Mouse (Mus musculus) left cerebral cortex, postnatal 4 days (tissue): ENCODE data around the gene Dennd1c. TPM values are rescaled to one million over a fixed set of nuclear protein-coding genes. Genes with fewer than 3 reads are reported as not detected.
"Not testable (repeated sequence)": the region's sequence is repeated elsewhere in the genome, so short reads cannot be mapped to it uniquely, and the experiment has no call there.

ENCODE experiments used
- DNase-seq: peaks from one replicate; pipeline ENCODE4 v3.0.0-alpha.2; 2022
- intact Hi-C: fragments of 180-260 bp; cut with DNase I; formaldehyde crosslinking; loops from one replicate; pipeline ENCODE4 v1.15.1; 2025
- total RNA-seq, 2 experiments: library from RNA; stranded (reverse); gene quantifications; 2 replicates each; pipeline ENCODE4 v1.2.3; 2021

Dennd1c gene
- total RNA-seq, 2 experiments from 2014 or later: 1.2 to 1.4 TPM

GRCm38 (mm10) chr17:57056246-57056645 is 22.1 kb downstream of the Dennd1c start:
- intact Hi-C loops: no loop called here

DNA sequence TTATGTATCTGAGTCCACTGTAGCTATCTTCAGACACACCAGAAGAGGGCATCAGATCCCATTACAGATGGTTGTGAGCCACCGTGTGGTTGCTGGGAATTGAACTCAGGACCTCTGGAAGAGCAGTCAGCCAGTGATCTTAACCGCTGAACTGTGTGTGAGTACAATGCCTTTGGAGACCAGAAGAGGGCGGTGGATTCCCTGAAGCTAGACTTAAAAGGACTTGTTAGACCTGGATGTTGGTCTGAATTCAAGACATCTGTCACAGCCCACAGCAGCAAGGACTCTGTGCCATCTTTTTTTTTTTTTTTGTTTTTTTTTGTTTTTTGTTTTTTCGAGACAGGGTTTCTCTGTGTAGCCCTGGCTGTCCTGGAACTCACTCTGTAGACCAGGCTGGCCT is 26.6 kb downstream of the Dennd1c start:
- DNase-seq, intact Hi-C loops: not testable (repeated sequence)

More at GRCm38 (mm10) chr17:57056246-57056645, 22.1 kb downstream of the Dennd1c start:
- DNase-seq: no peak

- intact Hi-C loops: no loop called here
- no peak for DNase-seq
Observed at GRCm38 (mm10) chr17:57048816-57049215, 29.5 kb downstream of the Dennd1c start.

- intact Hi-C loops: no loop called here
- peak; percentile 29 for DNase-seq
Observed at GRCm38 (mm10) chr17:57047406-57047805, 30.9 kb downstream of the Dennd1c start.

GRCm38 (mm10) chr17:57041554-57041953 is 36.8 kb downstream of the Dennd1c start, which contains the start of gene Slc25a41:
Gene Slc25a41 (minus strand): TSS chr17:57041654.
- no peak for DNase-seq
- intact Hi-C loops: no loop called here

GRCm38 (mm10) chr17:57038978-57039377 is 39.3 kb downstream of the Dennd1c start:
- intact Hi-C loops: no loop called here
- DNase-seq: no peak

DNA sequence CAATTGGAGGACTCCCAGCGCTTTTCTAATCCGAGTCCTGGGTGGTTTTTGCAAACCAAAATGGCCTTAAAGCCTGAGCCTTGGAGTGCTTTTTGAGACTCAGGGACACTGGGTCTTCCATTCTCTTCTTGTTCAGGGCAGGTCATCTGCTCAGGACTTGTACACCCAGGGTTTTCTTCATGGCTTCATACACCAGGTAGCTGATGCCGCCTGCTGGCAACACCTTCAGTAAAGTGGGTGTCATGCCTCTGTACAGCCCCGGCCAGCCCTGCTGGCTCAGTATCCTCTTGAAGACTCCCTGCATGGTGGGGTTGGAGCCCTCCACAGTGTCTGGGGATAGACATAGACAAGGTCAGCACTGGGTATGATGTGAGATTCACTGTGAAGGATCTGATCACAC is 45.5 kb downstream of the Dennd1c start:
- intact Hi-C loops: no loop called here

DNA sequence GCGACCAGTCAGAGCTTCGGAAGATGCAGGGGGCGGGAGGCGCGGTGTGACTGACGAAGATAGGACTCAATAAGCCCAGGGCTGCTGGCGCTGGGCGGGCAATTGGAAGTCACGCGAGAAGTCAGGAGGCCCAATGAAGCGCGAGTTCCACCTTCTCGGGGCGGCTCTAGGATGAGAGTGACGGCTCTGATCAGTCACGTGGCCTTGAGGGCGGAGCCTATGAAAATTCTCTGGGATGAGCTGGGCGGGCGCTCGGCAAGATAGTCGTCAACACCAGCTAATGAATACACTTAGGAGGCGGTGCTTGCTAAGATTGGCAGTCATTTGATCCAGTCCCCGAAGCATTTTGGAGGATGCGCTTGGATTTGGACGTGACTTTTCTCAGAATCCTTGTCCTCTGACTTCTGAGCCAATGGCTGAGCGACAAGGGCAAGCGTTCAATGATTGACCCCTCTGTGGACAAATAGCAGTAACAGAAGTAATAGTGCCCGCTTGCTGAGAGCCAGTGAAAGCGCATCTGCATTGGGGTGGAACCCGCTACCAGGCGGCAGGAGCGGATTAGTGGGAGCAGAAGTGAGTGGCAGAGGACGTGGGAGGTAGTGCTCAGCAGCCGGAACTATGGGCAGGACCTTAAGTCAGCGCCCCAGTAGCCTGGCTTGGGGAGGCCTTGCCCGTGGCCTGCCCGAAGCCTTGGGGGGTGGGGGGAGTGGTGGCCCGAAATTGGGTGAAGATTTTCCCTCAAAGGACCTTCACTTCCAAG is 46.5 kb downstream of the Dennd1c start:
- intact Hi-C loops: no loop called here

More for the DNA sequence above, 45.5 kb downstream of the Dennd1c start:
- no peak for DNase-seq

GRCm38 (mm10) chr17:57030931-57031660 is 47.2 kb downstream of the Dennd1c start, which contains the start of gene Khsrp:
Gene Khsrp (minus strand): TSS chr17:57031522.
- intact Hi-C loops: no loop called here
- DNase-seq: peak; percentile 99

More for the DNA sequence above, 46.5 kb downstream of the Dennd1c start:
- peak; percentile 93 for DNase-seq

DNA sequence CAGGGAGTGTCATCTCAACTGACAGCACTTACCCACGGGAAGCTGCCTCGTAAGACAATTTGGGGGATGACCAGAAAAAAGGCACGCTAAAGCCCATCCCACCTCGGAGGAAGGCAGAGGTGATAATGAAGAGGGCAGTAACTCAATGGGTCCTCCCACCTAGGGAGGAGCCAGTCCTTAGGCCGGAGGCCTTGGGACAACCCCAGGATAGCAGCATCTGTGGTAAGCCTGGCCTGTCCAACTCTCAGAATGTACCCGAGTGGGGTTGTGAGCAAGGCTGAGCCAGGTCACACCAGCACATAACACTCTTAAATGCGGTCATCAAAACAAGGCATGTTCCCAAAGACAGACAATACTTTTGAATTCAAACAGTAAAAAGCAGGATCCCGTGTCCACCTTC is 48.6 kb downstream of the Dennd1c start:
- intact Hi-C loops: no loop called here

GRCm38 (mm10) chr17:57027471-57027870 is 50.8 kb downstream of the Dennd1c start:
- intact Hi-C loops: no loop called here
- DNase-seq: no peak

More for the DNA sequence above, 48.6 kb downstream of the Dennd1c start:
- no peak for DNase-seq

GRCm38 (mm10) chr17:57020960-57021359 is 57.4 kb downstream of the Dennd1c start:
- intact Hi-C loops: no loop called here
- no peak for DNase-seq

DNA sequence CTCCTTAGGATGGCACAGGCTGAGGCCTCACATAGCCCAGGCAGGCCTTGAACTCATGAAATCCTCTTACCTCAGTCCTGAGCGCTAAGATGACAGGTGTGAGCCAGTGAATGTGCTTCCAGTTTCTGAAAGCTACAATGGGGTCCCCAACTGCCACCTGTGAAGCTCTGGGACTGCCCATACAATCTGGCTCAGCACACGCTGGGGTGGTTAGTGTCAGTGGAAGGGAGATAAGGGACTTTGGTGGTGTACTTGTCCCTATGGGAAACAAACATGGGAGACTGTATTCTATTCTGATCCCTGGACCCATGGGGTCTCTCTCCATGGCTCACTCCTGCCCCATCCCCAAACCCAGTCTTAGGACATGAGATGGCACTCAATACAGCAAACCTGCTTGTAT is 58.6 kb downstream of the Dennd1c start:
- intact Hi-C loops: no loop called here
- DNase-seq: no peak

Other genes with a start within 250 kb of the Dennd1c start
- 1 to 10 TPM; 2.4 to 3.4 TPM for gene Rfx2, start 247.5 kb downstream of the Dennd1c start, total RNA-seq
- gene Acsbg2, start 204.1 kb downstream of the Dennd1c start, total RNA-seq: not detected
- under 1 TPM; 0.16 to 0.56 TPM for gene 1700061G19Rik, start 203.0 kb downstream of the Dennd1c start, total RNA-seq
- gene Mllt1, start 143.1 kb downstream of the Dennd1c start, total RNA-seq: 100 to 1,000 TPM; 104 to 114 TPM
- not detected for gene Acer1, start 96.4 kb downstream of the Dennd1c start, total RNA-seq
- gene Clpp, start 88.2 kb downstream of the Dennd1c start, total RNA-seq: 10 to 100 TPM; 46.2 to 49.1 TPM
- 10 to 100 TPM; 28.2 to 32.3 TPM for gene Alkbh7, start 81.2 kb downstream of the Dennd1c start, total RNA-seq
- not detected for gene Pspn, start 78.5 kb downstream of the Dennd1c start, total RNA-seq
- gene Gtf2f1, start 67.2 kb downstream of the Dennd1c start, total RNA-seq: 10 to 100 TPM; 50.8 to 51.0 TPM
- gene Gm17949, start 67.0 kb downstream of the Dennd1c start, total RNA-seq: not detected
- 100 to 1,000 TPM; 140 to 144 TPM for gene Khsrp, start 47.0 kb downstream of the Dennd1c start, total RNA-seq
- not detected for gene Slc25a41, start 36.9 kb downstream of the Dennd1c start, total RNA-seq
- gene Crb3, start 19.4 kb downstream of the Dennd1c start, total RNA-seq: under 1 TPM; 0.40 to 0.97 TPM
- 100 to 1,000 TPM; 188 to 219 TPM for gene Slc25a23, start 18.7 kb downstream of the Dennd1c start, total RNA-seq
- 100 to 1,000 TPM; 308 to 337 TPM for gene Tubb4a, start 9.3 kb upstream of the Dennd1c start, total RNA-seq
- 1 to 10 TPM; 1.7 to 2.0 TPM for gene Tnfsf9, start 26.8 kb upstream of the Dennd1c start, total RNA-seq
- not detected for gene Cd70, start 71.3 kb upstream of the Dennd1c start, total RNA-seq
- gene Tnfsf14, start 115.7 kb upstream of the Dennd1c start, total RNA-seq: not detected
- gene C3, start 149.6 kb upstream of the Dennd1c start, total RNA-seq: 1 to 10 TPM in 1 of 2 experiments, under 1 TPM in 1; 0.46 to 1.2 TPM
- gene Gpr108, start 169.9 kb upstream of the Dennd1c start, total RNA-seq: 10 to 100 TPM; 11.7 to 12.6 TPM
- 1 to 10 TPM; 5.1 to 6.1 TPM for gene Trip10, start 170.9 kb upstream of the Dennd1c start, total RNA-seq
- 1 to 10 TPM; 2.1 to 2.3 TPM for gene Vav1, start 200.6 kb upstream of the Dennd1c start, total RNA-seq